Mouse (Mus musculus) gastrocnemius, adult 2 months (tissue): ENCODE results near the gene Cbx6. TPM values are rescaled to one million over a fixed set of nuclear protein-coding genes. Genes with fewer than 3 reads are reported as not detected.

Experiments
- DNase-seq: peaks from one replicate; pipeline ENCODE4 v3.0.0; 2022
- H3K27ac ChIP-seq: fragments of 200-600 bp; 2 replicates; pipeline ENCODE4 v1.8.1; 2022; ENCODE audit warnings: mild to moderate bottlenecking
- H3K4me3 ChIP-seq: fragments of 200-600 bp; 2 replicates; pipeline ENCODE4 v1.8.1; 2022; ENCODE audit warnings: mild to moderate bottlenecking, moderate library complexity
- CTCF ChIP-seq: fragments of 200-600 bp; IDR thresholded peaks from 2 replicates; pipeline ENCODE4 v1.8.1; 2022; ENCODE audit warnings: antibody characterized with exemption, mild to moderate bottlenecking, moderate library complexity
- intact Hi-C: fragments of 180-260 bp; cut with DNase I; formaldehyde crosslinking; loops from one replicate; pipeline ENCODE4 v1.15.1; 2025
- total RNA-seq, 2 experiments: library from RNA; stranded (reverse); gene quantifications; 2 replicates each; pipeline ENCODE4 v1.2.3; 2021

Cbx6 gene
- total RNA-seq, 2 experiments from 2014 or later: 8.4 to 12.6 TPM

DNA sequence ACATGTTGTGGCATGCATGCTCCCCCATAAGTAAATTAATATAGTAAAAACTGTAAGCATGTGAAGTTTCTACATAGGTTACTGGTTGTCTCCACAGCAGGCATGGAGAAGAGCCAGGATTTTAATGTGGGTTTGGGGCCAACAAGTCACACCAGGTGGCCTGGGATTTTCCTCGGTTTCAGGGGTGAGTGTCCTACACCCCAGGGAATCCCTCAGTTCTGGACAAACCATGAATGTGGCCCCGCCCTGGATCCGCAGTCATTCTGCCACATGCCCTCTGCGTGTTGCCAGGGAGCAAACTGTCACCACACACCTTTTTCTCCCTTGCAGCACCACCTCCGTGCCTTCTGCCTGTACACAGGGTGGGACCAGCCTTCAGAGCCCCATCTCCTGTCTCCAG is 25.8 kb downstream of the Cbx6 start:
- no peak overlapping the region for H3K27ac ChIP-seq
- DNase-seq: no peak
- TF ChIP-seq CTCF: no peak
- intact Hi-C loops: no loop called here
- H3K4me3 ChIP-seq: no peak overlapping the region

DNA sequence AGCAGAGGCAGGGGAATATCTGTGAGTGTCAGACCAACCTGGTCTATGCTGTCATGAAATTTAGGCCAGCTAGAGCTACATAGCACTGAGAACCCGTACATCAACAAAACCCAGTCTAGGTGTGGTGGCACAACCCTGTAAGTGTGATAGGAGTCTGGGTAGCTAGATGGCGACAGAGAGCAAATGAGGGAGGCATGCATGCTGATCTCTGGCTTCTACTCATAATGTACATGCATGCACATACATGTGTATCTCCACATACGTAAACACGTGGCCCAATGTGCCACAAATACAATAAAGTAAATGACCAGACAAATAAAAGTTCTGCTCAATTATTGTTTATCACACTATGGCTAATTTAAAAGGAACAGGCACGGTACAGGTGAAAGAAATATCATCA is 26.4 kb downstream of the Cbx6 start:
- no peak overlapping the region for H3K4me3 ChIP-seq
- H3K27ac ChIP-seq: no peak overlapping the region
- DNase-seq: no peak
- peak; percentile 83 for TF ChIP-seq CTCF
- intact Hi-C loops: no loop called here

DNA sequence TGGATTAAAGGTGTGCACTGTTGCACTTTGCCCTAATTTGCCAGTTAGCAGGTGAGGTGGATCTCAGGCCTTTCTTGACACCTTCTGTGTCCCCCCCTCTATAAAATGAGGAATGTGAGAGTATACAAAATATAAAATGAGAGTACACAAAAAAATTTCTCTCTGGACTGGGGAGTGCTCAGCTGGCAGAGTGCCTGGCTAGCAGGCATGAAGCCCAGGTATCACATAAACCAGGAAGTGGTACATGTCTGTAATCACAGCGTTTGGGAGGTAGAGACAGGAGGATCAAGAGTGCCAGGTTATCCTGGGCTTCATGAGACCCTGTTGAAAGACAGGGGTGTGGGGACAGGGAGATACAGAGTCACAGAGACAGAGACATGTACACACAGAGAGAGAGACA is 27.4 kb downstream of the Cbx6 start:
- TF ChIP-seq CTCF: no peak
- no peak overlapping the region for H3K4me3 ChIP-seq
- intact Hi-C loops: no loop called here

DNA sequence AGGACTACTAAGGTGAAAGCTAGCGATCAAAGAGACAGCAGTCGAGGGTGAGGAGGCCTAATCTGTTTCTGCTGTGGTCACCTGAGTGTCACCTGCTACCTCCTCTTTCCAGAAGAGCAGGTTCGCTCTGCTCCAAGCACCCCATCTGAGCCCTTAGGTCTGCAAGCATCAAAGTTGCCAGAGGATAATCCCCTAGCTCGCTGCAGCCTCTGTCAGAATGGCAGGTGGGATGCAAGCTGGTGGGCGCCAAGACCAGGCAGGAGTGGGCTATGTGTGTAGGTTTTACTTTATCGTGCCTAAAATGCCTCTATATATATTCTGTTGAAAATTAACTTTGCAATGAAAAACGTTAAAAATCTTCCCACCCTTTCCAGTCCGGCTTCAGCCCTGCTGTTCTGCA is 29.2 kb downstream of the Cbx6 start:
- TF ChIP-seq CTCF: no peak
- H3K27ac ChIP-seq: no peak overlapping the region
- no peak overlapping the region for H3K4me3 ChIP-seq
- intact Hi-C loops: no loop called here
- no peak for DNase-seq

More for the DNA sequence above, 27.4 kb downstream of the Cbx6 start:
- no peak overlapping the region for H3K27ac ChIP-seq
- DNase-seq: no peak

DNA sequence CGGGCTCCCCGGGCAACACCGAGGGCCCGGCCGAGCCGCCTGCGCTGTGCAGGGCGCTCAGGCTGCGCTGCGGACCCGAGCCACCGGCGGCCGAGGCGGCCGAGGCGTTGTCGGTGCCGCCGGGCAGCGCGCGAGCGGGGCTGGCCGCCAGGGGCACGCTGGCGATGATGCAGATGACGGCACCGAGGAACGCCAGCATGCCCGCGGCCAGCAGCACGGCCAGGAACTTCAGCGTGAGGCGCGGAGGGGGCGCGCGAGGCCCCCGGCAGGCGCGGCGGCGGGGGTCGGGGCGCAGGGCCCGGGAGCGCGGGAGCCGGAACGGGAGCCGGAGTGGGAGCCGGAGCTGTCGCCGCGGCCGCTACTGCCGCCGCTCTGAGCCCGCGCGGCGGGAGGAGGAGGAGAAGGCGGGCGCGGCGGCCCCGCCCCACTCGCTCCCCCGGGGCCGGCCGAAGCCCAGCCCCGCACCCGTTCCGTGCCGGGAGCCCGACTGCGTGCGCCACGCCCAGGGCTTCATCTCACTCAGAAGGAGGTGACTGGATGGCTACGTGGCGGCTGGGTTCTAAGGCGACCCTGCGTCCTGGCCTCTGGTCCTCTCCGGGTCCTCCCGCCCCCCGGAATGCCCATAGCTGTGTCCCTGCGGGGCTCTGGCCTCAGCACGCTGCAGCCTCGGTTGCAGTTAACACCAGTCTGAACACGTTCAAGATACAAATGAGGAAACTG is 30.0 kb downstream of the Cbx6 start, which contains the start of gene Nptxr:
Gene Nptxr (minus strand): TSS at position 415 of the 720 bp plus-strand sequence.
- TF ChIP-seq CTCF: no peak; the same call in 1 of the 2 replicates
- peak; percentile 72 for DNase-seq
- Histone ChIP-seq H3K27ac (0 out of 2 replicates have a peak within 1 kb of the TSS, but pooled peaks have one; percentile 28), H3K4me3 (peak within 1 kb of the TSS; percentile 75)
- intact Hi-C loops: no loop called here

DNA sequence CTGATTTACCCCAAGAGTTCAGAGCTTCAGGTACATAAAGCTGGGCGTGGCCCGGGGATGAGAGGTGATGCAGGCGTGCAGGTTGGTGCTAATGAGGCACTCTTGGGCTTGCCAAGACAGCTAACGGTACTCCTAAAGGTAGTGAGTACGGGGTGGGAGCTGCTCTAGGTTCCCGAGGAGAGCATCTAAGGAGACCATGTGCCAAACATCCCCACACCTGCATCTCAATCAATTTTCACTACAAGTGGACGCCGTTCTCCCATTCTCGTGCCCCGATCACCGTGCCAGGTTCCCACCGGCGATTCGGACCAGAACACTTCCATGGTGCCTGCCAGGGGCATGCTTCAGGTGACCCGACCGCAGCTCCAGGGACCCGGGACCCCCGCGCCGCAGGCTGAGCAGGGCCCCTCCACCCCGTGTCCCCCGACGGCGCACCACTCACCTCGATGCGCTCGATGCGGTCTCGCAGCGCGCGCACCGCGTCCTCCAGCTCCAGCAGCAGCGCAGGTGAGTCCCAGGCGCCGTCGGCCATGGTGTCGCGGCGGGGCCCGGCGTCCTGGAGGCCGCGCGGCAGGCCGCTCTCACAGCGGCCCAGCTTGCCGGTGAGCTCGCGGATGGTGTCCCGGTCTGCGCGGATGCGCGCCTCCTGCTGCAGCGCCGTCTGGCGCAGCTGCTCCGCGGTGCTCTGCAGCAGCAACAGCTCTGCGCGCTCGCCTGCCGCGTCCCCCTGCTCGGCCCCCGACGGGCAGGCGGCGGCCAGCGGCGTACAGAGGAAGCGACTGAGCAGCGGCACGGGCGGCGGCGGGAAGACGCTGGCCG is 30.7 kb downstream of the Cbx6 start:
- peak; percentile 8; the same call in 1 of the 2 replicates for TF ChIP-seq CTCF
- Histone ChIP-seq H3K4me3 (peak overlapping the region; percentile 75), H3K27ac (no peak overlapping the region)
- intact Hi-C loops: no loop called here
- no peak for DNase-seq

DNA sequence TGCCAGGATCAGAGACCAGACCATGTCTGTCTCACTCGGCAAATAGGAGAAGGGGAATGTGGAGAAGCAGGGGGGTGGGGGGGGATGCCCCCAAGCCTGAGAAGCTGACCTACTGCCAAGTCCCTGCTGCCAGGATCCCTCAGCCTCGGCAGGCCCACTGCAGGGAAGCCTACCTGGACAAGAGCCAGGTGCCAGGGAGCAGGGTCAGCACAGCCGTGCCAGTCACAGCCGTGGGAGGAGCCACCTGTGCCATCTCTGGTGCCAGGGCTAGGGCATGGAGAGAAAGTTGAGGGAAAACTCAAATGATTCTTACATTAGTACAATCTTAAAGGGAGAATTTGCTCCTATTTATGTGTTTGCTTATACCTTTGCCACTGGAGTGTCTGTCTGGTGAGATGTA is 32.2 kb downstream of the Cbx6 start:
- Histone ChIP-seq H3K27ac (no peak overlapping the region), H3K4me3 (no peak overlapping the region)
- no peak for DNase-seq
- intact Hi-C loops: no loop called here
- TF ChIP-seq CTCF: no peak

DNA sequence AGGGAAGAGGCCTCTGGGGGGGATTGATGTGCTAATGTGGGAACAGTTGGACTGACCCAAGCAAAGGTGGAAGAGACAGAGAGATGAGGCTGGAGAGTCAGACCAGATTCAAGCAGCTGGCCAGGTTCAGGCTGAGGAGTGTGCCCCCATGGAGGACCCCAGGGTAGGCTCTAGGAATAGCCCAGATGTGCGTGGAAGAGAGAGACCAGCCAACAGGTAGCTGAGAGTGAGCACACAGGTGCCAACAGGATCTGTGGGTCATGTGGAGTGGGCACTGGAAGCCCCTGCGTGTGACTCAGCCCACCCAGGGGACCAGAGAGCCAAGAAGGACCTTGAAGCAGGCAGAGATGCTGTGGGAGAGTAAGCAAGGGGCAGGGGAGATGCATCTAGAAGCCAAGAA is 32.8 kb downstream of the Cbx6 start:
- Histone ChIP-seq H3K4me3 (no peak overlapping the region), H3K27ac (no peak overlapping the region)
- no peak for TF ChIP-seq CTCF
- intact Hi-C loops: no loop called here
- no peak for DNase-seq

DNA sequence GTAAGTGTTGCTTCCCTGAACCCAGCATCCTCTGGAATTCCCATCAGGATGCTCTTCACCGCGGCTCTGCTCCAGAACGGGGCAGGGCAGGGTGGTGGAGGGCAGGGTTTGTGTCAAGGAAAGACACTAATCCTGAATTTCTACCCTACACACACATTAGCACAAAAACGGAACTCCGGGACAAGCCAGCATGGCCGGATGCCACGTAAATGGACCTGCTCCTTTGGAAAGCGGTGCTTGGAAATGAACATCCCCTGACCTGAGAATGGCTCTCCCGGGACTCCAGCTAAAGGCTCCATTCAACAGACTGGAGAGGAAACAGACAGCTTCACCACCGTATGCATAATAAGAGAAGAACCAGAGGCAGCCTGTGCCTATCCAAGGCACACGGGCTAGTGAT is 33.8 kb downstream of the Cbx6 start:
- no peak for TF ChIP-seq CTCF
- H3K4me3 ChIP-seq: no peak overlapping the region
- H3K27ac ChIP-seq: no peak overlapping the region
- intact Hi-C loops: no loop called here
- DNase-seq: no peak

DNA sequence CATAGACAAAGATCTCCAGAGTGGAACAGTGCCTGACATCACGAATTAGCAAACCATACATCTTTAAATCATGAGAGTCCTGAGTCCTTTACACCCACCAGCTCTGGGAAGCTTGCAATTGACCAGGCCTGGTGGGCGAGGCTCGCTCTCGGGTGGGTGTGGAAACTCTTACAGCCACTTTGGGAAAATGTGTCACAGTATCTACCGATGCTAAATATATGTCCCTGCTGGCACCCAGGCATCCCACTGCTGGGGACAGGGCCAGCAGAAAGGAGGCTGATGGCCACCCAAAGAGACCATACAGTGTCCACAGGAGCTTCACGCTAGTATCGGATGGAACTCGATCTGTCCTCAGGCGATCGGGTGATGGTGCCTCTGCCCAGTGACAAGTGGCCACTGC is 35.9 kb downstream of the Cbx6 start:
- Histone ChIP-seq H3K27ac (no peak overlapping the region), H3K4me3 (no peak overlapping the region)
- intact Hi-C loops: no loop called here
- no peak for DNase-seq
- TF ChIP-seq CTCF: no peak

DNA sequence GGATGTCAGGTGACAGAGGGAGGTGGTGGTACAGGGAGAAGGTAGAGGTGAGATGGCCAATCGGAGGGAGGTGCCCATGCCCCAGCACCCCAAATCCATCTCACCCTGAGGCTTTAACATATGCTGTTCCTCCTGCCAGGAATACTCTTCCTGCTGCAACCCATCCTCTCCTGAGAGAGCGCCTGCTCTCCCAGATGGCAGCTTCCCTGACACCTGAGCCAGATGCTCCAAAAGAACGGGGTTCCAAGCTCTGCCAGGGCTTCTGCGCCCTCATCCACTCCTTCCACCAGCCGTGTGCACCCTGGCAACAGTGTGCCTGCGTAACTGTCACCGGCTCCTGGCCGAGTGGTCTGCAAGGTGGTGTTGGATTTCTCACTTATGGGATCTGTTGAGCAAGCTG is 36.8 kb downstream of the Cbx6 start:
- no peak for TF ChIP-seq CTCF
- DNase-seq: no peak
- Histone ChIP-seq H3K27ac (no peak overlapping the region), H3K4me3 (no peak overlapping the region)
- intact Hi-C loops: no loop called here

DNA sequence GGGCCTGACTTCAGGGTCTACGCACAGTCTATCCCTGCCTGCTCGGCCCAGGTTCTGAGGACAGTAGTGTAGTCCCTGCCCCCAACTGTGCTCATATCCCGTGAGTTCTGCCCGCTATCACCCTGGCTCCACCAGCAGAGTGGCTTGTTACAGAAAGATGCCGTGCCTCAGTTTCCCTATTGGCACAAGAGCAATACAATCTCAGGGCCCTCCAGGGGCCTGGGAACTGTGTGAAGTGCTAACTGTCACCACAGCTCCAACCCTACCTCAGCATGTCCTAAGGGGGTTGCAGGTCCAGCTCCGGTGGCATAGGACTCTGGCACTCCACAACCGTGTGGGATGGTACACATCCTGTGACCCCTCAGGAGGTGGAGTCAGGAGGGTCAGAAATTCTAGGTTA is 37.4 kb downstream of the Cbx6 start:
- intact Hi-C loops: no loop called here
- DNase-seq: no peak
- H3K27ac ChIP-seq: no peak overlapping the region
- no peak overlapping the region for H3K4me3 ChIP-seq
- TF ChIP-seq CTCF: no peak

DNA sequence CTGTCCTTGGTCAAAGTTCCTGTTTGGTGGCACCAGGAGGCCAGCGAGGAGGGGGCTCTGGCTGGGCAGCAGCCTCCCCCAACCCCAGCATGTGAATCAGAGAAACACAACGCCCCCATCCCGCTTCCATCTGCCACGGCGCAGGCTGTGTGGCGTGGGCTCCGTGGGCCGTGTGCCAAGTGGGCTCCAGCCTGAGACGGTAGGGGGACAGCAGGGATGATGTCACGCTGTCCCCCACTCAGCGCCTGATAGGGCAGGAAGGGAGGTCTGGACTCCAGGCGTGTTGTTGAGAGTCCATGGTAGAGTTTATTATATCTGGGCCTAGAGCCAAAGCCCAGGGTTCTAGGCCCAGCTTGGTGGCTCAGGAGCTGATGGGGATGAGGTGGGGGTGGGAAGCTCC is 38.2 kb downstream of the Cbx6 start:
- no peak overlapping the region for H3K4me3 ChIP-seq
- intact Hi-C loops: no loop called here
- no peak overlapping the region for H3K27ac ChIP-seq
- no peak for TF ChIP-seq CTCF
- DNase-seq: no peak
